21 mouse cellular contexts compared by ENCODE assay signal in the genomic region with DNA sequence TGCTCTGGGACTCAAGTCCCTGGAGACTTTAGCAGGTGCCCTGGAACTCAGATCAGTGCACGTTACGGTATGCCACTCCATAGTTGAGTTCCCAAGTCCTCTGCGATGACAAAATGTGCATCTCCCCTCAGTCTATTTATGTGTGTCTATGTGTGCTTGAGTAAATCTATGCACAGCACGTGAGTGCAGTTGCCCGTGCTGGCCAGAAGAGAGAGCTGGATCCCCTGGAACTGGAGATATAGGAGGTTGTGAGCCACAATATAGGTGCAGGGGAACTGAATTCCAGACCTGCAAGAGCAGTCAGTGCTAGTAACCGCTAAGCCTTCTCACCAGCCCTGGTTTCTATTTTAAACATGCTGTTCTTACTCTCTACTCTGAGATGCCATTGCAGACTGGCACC.
A peak's percentile ranks its signal among the peaks of the same experiment; 100 is the strongest.
DNase-seq lines count a peak whose midpoint lies in the region; ATAC-seq and TF ChIP-seq lines count a peak whose summit lies in the region.
"Had no signal": no experiment of that assay in that cellular context is flagged by ENCODE, and none has a peak within 500 bp of the region (broad histone marks: within the 10 kb centered on the region; RNA-seq: fewer than 3 reads in every experiment).

No protein-coding gene starts in this region.

- intact Hi-C loops in left cerebral cortex, postnatal 25 days (cut with DNase I) = no loop called here

- 92% methylated on average over 6 of the region's 6 CpGs for WGBS in intestine, postnatal 0 days
- WGBS in intestine, embryonic 16.5 days = 91% methylated on average over 6 of the region's 6 CpGs
- WGBS in limb, embryonic 10.5 days = 92% methylated on average over 6 of the region's 6 CpGs

- H3K4me3 ChIP-seq in intestine, postnatal 0 days (ENCODE audit: low read depth, low read length) = no peak overlapping the region
- no peak overlapping the region for H3K4me3 ChIP-seq in intestine, embryonic 16.5 days (ENCODE audit: low read length)
- no peak overlapping the region for H3K4me3 ChIP-seq in limb, embryonic 10.5 days
- H3K4me3 ChIP-seq: forebrain, embryonic 15.5 days; heart, embryonic 15.5 days; hindbrain, embryonic 13.5 days had no signal

- no peak overlapping the region for H3K27ac ChIP-seq in intestine, postnatal 0 days (ENCODE audit: low read depth, low read length)
- no peak overlapping the region for H3K27ac ChIP-seq in intestine, embryonic 16.5 days (ENCODE audit: low read length)
- H3K27ac ChIP-seq in limb, embryonic 10.5 days = 0 out of 2 replicates have a peak overlapping the region, but pooled peaks have one; percentile 74
- H3K27ac ChIP-seq: forebrain, embryonic 15.5 days; heart, embryonic 15.5 days; hindbrain, embryonic 13.5 days; hindbrain, postnatal 0 days had no signal

- no peaks in the 10 kb centered on the region for H3K27me3 ChIP-seq in intestine, postnatal 0 days (replicated peaks; ENCODE audit: control insufficient read depth, insufficient read depth, low read length)
- no peaks in the 10 kb centered on the region for H3K27me3 ChIP-seq in intestine, embryonic 16.5 days (replicated peaks; ENCODE audit: control insufficient read depth, insufficient read depth, low read length)
- H3K27me3 ChIP-seq in limb, embryonic 10.5 days (ENCODE audit: low read depth, poor library complexity, severe bottlenecking) = peaks cover 10% of the 10 kb centered on the region; the same call in 1 of the 2 replicates
- H3K27me3 ChIP-seq: forebrain, embryonic 15.5 days; heart, embryonic 15.5 days; hindbrain, embryonic 13.5 days had no signal

- H3K36me3 ChIP-seq in intestine, postnatal 0 days (ENCODE audit: control insufficient read depth, insufficient read depth) = no peaks in the 10 kb centered on the region
- H3K36me3 ChIP-seq in intestine, embryonic 16.5 days (ENCODE audit: control insufficient read depth, insufficient read depth, low read length) = no peaks in the 10 kb centered on the region
- H3K36me3 ChIP-seq in limb, embryonic 10.5 days = no peaks in the 10 kb centered on the region
- H3K36me3 ChIP-seq: forebrain, embryonic 15.5 days; heart, embryonic 15.5 days; hindbrain, embryonic 13.5 days had no signal

- no peak overlapping the region for H3K9ac ChIP-seq in intestine, postnatal 0 days (ENCODE audit: low read depth, low read length)
- H3K9ac ChIP-seq in intestine, embryonic 16.5 days (ENCODE audit: low read depth, low read length) = no peak overlapping the region
- H3K9ac ChIP-seq: forebrain, embryonic 15.5 days; heart, embryonic 15.5 days; hindbrain, embryonic 13.5 days had no signal

- DNase-seq in ES-CJ7 (ENCODE audit: low read depth, low spot score) = peak; percentile 19
- DNase-seq in ZHBTc4 (ENCODE audit: low read depth, low spot score) = peak; percentile 78
- no peak for DNase-seq in limb, embryonic 10.5 days (ENCODE audit: low spot score)
- no peak for DNase-seq in cerebellum, postnatal 14 days
- no peak for DNase-seq in yolk sac, embryonic 10.5 days (ENCODE audit: low spot score)
- DNase-seq in left cerebral cortex, postnatal 25 days (ENCODE audit: low spot score in 2 of 2) = no peak
- DNase-seq: adrenal gland, adult 2 months; adrenal gland, postnatal 36 days; cerebellum, adult 2 months; cerebellum, postnatal 25 days; gastrocnemius, postnatal 36 days; heart, adult 18-20 months; heart, postnatal 14 days; kidney, adult 8-10 months had no signal

- H3K4me1 ChIP-seq in intestine, postnatal 0 days (replicated peaks; ENCODE audit: control insufficient read depth, insufficient read depth, low read length) = no peaks in the 10 kb centered on the region
- no peaks in the 10 kb centered on the region for H3K4me1 ChIP-seq in intestine, embryonic 16.5 days (ENCODE audit: control insufficient read depth, insufficient read depth, low read length)
- peaks cover 26% of the 10 kb centered on the region for H3K4me1 ChIP-seq in limb, embryonic 10.5 days
- H3K4me1 ChIP-seq: forebrain, embryonic 15.5 days; heart, embryonic 15.5 days; hindbrain, embryonic 13.5 days had no signal

- no peak overlapping the region for H3K4me2 ChIP-seq in intestine, postnatal 0 days (replicated peaks; ENCODE audit: low read depth)
- no peak overlapping the region for H3K4me2 ChIP-seq in intestine, embryonic 16.5 days (ENCODE audit: low read depth, low read length)
- H3K4me2 ChIP-seq: forebrain, embryonic 15.5 days; heart, embryonic 11.5 days; heart, embryonic 15.5 days; hindbrain, embryonic 13.5 days had no signal

- TF ChIP-seq CTCF in intestine, postnatal 0 days (IDR thresholded peaks at IDR 0.05; ENCODE audit: low read depth) = 0 out of 2 replicates have a peak, but pooled peaks have one; percentile 3

- no peaks in the 10 kb centered on the region for H3K9me3 ChIP-seq in intestine, postnatal 0 days (ENCODE audit: control insufficient read depth)
- no peaks in the 10 kb centered on the region for H3K9me3 ChIP-seq in intestine, embryonic 16.5 days (ENCODE audit: control insufficient read depth, low read length)
- H3K9me3 ChIP-seq in limb, embryonic 10.5 days (replicated peaks) = no peaks in the 10 kb centered on the region
- H3K9me3 ChIP-seq: forebrain, embryonic 15.5 days; heart, embryonic 15.5 days; hindbrain, embryonic 13.5 days had no signal

- no peak for ATAC-seq in intestine, postnatal 0 days
- no peak for ATAC-seq in intestine, embryonic 16.5 days
- ATAC-seq: forebrain, embryonic 15.5 days; hindbrain, postnatal 0 days had no signal

Comparison
In these comparisons a context has a peak if more than half of its experiments do, and no peak if none do; other contexts are left out.
1. DNase-seq: peak in ES-CJ7 (single experiment) and ZHBTc4 (single experiment); none in limb, embryonic 10.5 days (single experiment), cerebellum, postnatal 14 days (0 of 2), yolk sac, embryonic 10.5 days (single experiment) and left cerebral cortex, postnatal 25 days (0 of 2).